Mouse (Mus musculus) liver, embryonic 12.5 days (tissue): ENCODE data around the gene Col11a2. TPM values are rescaled to one million over a fixed set of nuclear protein-coding genes. Genes with fewer than 3 reads are reported as not detected.

Source experiments
- ATAC-seq: fragments of 200-750 bp; cut with Nextera tagmentation; 2 replicates; pipeline ENCODE4 v1.8.0; 2017; ENCODE audit warnings: moderate number of reproducible peaks, mild to moderate bottlenecking, moderate library complexity
- H3K27ac ChIP-seq: fragments of 300-500 bp; sonication (generic); 2 replicates; pipeline ENCODE4 v1.5.1; 2016; ENCODE audit warnings: mild to moderate bottlenecking
- H3K27me3 ChIP-seq: fragments of 300-500 bp; sonication (generic); replicated peaks from 2 replicates; pipeline ENCODE4 v1.6.1; 2016; ENCODE audit warnings: mild to moderate bottlenecking, moderate library complexity
- H3K36me3 ChIP-seq: fragments of 300-500 bp; sonication (generic); 2 replicates; pipeline ENCODE4 v1.6.1; 2016; ENCODE audit warnings: mild to moderate bottlenecking, moderate library complexity
- H3K4me1 ChIP-seq: fragments of 300-500 bp; sonication (generic); 2 replicates; pipeline ENCODE4 v1.6.1; 2016
- H3K4me2 ChIP-seq: fragments of 300-500 bp; sonication (generic); 2 replicates; pipeline ENCODE4 v1.6.1; 2016; ENCODE audit warnings: mild to moderate bottlenecking, moderate library complexity
- H3K4me3 ChIP-seq: fragments of 300-500 bp; sonication (generic); 2 replicates; pipeline ENCODE4 v1.5.1; 2016; ENCODE audit warnings: mild to moderate bottlenecking, moderate library complexity
- H3K9ac ChIP-seq: fragments of 300-500 bp; sonication (generic); 2 replicates; pipeline ENCODE4 v1.6.1; 2016; ENCODE audit warnings: mild to moderate bottlenecking, moderate library complexity
- H3K9me3 ChIP-seq: fragments of 300-500 bp; sonication (generic); replicated peaks from 2 replicates; pipeline ENCODE4 v1.6.1; 2016; ENCODE audit warnings: mild to moderate bottlenecking, moderate library complexity
- WGBS: fragments of 180-500 bp; shearing (Covaris S2); methylation state at CpG from one replicate; pipeline ENCODE4 v1.1.7; 2016; ENCODE audit not compliant: insufficient replicate concordance; 5-methylcytosine and 5-hydroxymethylcytosine counted together
- polyA plus RNA-seq: library from polyadenylated mRNA; unstranded; fragments of >200 nt; fragmentation: Nextera tagmentation; extraction: Ambion mirVana; gene quantifications from 2 replicates; pipeline ENCODE4 v1.2.1, GENCODE M21; 2016

Gene Col11a2
- polyA plus RNA-seq, 1 experiment from 2014 or later, result 0.37 TPM

DNA sequence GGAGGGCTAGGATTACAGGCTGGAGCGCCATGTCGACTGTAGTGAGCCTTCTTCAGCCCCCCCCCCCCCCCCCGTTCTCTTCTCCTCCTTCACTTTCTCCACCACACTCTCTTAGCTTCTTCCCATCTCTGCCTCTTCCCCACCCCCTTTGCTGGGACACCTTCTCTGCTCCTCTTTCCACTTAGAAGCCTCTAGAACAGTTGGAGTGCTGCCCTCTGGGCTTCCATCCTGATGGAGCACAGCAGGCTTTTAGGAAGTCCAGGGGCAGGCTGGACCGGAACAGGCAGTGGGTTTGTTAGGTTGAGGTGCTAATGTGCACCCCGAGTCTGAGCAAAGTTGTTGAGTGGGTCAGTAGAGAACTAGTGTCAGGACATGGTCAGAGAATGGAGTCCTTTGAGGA lies 29.1 kb upstream of the Col11a2 start:
- Histone ChIP-seq H3K27me3 (peaks cover 27% of the 10 kb centered on the region), H3K27ac (no peak overlapping the region), H3K9ac (no peak overlapping the region), H3K9me3 (peaks cover 4% of the 10 kb centered on the region; the same call in 1 of the 2 replicates), H3K4me1 (no peaks in the 10 kb centered on the region), H3K4me2 (no peak overlapping the region), H3K36me3 (no peaks in the 10 kb centered on the region), H3K4me3 (no peak overlapping the region)
- WGBS, result 57% methylated on average over 5 of the region's 5 CpGs
- ATAC-seq, result no peak

- Histone ChIP-seq H3K9ac (no peak overlapping the region), H3K9me3 (peaks cover 9% of the 10 kb centered on the region), H3K27me3 (peaks cover 18% of the 10 kb centered on the region), H3K4me3 (no peak overlapping the region), H3K4me2 (no peak overlapping the region), H3K4me1 (no peaks in the 10 kb centered on the region), H3K27ac (no peak overlapping the region), H3K36me3 (no peaks in the 10 kb centered on the region)
- WGBS, result 88% methylated on average over 8 of the region's 8 CpGs
- no peak for ATAC-seq
These were observed 25.8 kb upstream of the Col11a2 start for GRCm38 (mm10) chr17:34013436-34013835.

DNA sequence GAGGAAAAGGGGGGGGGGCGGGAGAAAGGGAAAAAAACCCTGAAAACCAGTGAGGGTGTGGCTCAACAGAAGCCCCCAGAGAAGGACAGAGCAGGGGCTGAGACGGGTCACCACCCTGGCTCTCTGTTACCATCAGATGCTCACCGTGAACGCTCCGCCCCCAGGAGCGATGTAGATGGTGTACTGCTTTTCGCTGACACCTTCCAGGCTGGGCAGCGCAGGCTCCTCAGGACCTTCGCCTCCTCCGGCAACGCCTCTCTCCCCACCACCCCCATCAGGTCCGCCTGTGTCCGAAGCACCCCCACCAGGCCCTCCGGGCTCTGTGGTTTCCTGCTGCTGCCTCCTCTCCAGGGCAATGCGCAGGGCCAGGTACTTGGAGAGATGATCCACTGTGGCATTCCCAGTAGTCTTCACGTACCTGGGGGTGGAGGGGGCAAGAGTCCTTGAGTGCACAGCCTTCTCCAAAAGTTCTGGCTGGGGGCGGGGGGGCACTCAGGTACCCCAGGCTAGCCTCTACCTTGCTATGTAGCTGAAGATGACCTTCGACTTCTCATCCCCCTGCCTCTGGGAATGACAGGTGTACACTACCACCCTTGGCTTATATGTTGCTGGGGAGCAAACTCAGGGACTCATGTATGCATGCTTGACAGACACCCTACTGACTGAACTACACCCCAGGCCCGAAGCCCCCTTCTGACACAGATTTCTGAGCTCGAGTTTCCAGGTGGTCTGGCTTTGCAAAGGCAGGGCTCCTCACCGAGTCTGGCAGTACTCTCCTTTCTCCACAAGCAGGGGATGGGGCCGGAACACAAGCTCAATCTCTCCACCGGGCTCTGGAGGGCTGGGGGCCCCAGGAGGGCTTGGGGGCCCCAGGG lies 17.5 kb upstream of the Col11a2 start:
- no peak for ATAC-seq
- Histone ChIP-seq H3K4me3 (no peak overlapping the region), H3K4me2 (no peak overlapping the region), H3K36me3 (peaks cover 39% of the 10 kb centered on the region), H3K4me1 (peaks cover 31% of the 10 kb centered on the region), H3K9me3 (peaks cover 14% of the 10 kb centered on the region), H3K27me3 (no peaks in the 10 kb centered on the region), H3K9ac (no peak overlapping the region), H3K27ac (no peak overlapping the region)
- WGBS, result 88% methylated on average over 23 of the region's 23 CpGs

DNA sequence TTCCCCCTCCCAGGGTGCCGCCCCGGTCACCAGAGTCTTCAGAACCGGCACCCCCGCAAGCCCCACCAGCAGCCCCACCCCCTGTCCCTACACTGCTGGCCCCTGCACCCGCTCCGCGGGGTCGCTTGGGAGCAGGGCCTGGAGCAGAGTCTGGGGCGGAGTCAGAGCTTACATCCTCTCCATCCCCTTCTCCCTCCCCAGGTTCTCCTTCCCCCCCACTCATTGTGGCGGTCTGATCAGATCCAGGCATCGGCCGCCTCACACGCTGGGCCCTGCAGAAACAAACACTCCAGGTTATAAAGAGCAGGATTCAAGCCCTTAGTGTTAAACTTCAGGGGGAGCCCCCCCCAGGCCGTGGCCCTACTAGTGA lies 16.8 kb upstream of the Col11a2 start:
- 89% methylated on average over 14 of the region's 14 CpGs for WGBS
- ATAC-seq, result no peak
- no peak overlapping the region for H3K4me3 ChIP-seq

DNA sequence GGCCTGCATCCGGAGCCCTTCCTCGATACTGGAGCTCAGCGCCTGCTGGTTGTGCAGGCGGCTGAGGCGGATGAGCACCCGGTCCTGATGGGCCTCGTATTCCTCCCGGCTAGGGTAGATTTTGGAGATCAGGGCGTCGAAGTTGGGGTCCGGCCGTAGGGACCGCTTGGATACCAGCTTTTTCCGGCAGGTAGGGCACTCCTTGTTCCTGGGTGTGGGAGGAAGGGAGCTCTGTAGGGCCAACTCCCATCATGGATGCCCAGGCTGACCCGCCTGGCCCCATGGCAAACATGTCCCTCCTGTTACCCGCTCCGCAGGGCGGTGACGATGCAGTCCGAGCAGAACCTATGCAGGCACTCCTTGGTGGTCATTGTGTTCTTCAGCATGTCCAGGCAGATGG lies 16.2 kb upstream of the Col11a2 start:
- no peak overlapping the region for H3K4me2 ChIP-seq
- ATAC-seq, result no peak
- H3K27ac ChIP-seq, result no peak overlapping the region
- no peaks in the 10 kb centered on the region for H3K27me3 ChIP-seq
- peaks cover 14% of the 10 kb centered on the region for H3K9me3 ChIP-seq
- no peak overlapping the region for H3K4me3 ChIP-seq
- no peak overlapping the region for H3K9ac ChIP-seq
- peaks cover 40% of the 10 kb centered on the region for H3K4me1 ChIP-seq
- H3K36me3 ChIP-seq, result peaks cover 39% of the 10 kb centered on the region
- WGBS, result 90% methylated on average over 20 of the region's 20 CpGs

More for the DNA sequence above, 16.8 kb upstream of the Col11a2 start:
- Histone ChIP-seq H3K27ac (no peak overlapping the region), H3K4me2 (no peak overlapping the region), H3K9me3 (peaks cover 14% of the 10 kb centered on the region), H3K9ac (no peak overlapping the region), H3K4me1 (peaks cover 37% of the 10 kb centered on the region), H3K36me3 (peaks cover 39% of the 10 kb centered on the region), H3K27me3 (no peaks in the 10 kb centered on the region)

- Histone ChIP-seq H3K9me3 (peaks cover 14% of the 10 kb centered on the region), H3K4me1 (peaks cover 47% of the 10 kb centered on the region), H3K4me3 (peak overlapping the region; percentile 83), H3K4me2 (peak overlapping the region; percentile 99), H3K36me3 (peaks cover 45% of the 10 kb centered on the region), H3K27ac (peak overlapping the region; percentile 87; the same call in 1 of the 2 replicates), H3K27me3 (no peaks in the 10 kb centered on the region), H3K9ac (peak overlapping the region; percentile 86; the same call in 1 of the 2 replicates)
- ATAC-seq, result no peak
- 66% methylated on average over 9 of the region's 9 CpGs for WGBS
These were observed 15.6 kb upstream of the Col11a2 start for GRCm38 (mm10) chr17:34023678-34024077.

GRCm38 (mm10) chr17:34024317-34024821 lies 14.9 kb upstream of the Col11a2 start, which contains the start of gene Ring1:
Gene Ring1, minus strand, starts transcription at chr17:34024680.
- peak within 1 kb of the TSS; percentile 87 for H3K27ac ChIP-seq
- peak within 1 kb of the TSS; percentile 83 for H3K4me3 ChIP-seq
- H3K9ac ChIP-seq, result peak within 1 kb of the TSS; percentile 86
- peaks cover 51% of the 10 kb centered on the region for H3K36me3 ChIP-seq
- peaks cover 54% of the 10 kb centered on the region for H3K4me1 ChIP-seq
- peak; percentile 49 for ATAC-seq
- H3K9me3 ChIP-seq, result peaks cover 9% of the 10 kb centered on the region
- WGBS, result under 1% methylated on average over 53 of the region's 58 CpGs
- H3K4me2 ChIP-seq, result peak within 1 kb of the TSS; percentile 99
- H3K27me3 ChIP-seq, result no peaks in the 10 kb centered on the region

DNA sequence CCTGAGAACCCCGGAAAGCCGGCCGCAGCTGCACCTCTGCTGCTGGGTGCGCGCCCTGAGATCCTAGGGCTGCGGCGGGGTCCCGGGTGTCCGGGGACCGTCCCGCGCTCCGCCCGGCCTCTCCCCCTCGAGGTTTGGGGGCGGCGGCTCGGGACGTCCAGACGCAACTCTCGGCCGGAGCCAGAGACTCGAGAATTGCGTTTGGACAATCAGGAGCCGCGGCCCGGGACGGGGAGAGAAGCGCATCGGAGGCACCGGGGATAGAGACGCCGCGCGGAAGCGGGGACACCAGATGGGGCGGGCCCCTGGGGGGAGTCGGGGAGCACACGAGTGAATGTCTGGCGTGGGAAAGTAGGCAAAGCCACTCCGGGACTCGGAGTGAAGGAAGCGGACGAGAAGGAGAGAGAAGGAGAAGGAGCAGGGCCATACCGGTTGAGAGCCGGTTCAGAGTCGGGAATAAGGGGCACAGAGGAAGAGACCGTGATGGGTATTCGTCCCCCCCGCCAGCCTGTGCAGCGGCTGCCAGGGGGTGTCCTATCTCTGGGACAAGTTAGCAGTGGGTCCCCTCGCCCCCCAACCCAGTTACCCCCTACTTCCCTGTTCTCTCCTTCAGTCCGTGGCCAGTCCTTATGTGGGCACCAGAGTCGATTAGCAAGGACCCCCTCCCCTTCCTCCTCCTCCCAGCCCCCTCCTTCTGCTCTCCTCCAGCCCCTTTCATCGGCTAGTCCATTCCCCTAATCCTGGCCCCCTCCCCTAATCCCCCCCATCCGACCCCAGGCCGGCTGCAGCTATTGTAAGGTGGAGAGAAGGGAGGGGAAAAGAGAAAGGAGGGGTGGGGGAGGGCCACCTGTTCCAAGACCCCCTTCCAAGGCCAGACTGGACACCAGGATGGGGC lies 14.1 kb upstream of the Col11a2 start:
- peaks cover 52% of the 10 kb centered on the region for H3K36me3 ChIP-seq
- peak overlapping the region; percentile 86 for H3K9ac ChIP-seq
- peaks cover 2% of the 10 kb centered on the region for H3K9me3 ChIP-seq
- peaks cover 61% of the 10 kb centered on the region for H3K4me1 ChIP-seq
- peak overlapping the region; percentile 99 for H3K4me2 ChIP-seq
- 2% methylated on average over 57 of the region's 57 CpGs for WGBS
- no peaks in the 10 kb centered on the region for H3K27me3 ChIP-seq
- ATAC-seq, result no peak; the same call in 1 of the 2 replicates
- H3K4me3 ChIP-seq, result peak overlapping the region; percentile 83
- H3K27ac ChIP-seq, result peak overlapping the region; percentile 87

DNA sequence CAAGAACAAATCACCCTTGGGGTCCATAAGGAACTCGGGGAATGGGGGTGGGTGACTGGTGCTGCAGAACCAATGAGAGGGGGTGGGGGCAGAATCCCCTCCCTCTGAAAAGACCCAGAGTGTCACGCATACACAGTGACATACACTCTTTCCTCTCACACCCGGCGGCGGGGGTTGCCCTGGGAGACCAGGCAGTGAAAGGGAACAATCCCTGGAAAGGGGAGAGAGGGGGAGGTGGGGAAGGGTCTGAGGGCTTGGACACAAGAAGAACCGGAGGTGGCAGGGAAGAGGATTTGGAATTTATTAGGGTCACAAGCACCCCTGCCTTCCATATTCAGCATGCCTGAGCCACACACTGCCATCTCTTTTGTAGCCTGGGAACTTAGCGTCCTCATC lies 13.5 kb upstream of the Col11a2 start:
- Histone ChIP-seq H3K27ac (no peak overlapping the region), H3K36me3 (peaks cover 50% of the 10 kb centered on the region), H3K4me1 (peaks cover 68% of the 10 kb centered on the region), H3K4me2 (peak overlapping the region; percentile 99), H3K9ac (peak overlapping the region; percentile 86), H3K4me3 (no peak overlapping the region), H3K9me3 (no peaks in the 10 kb centered on the region; the same call in 1 of the 2 replicates), H3K27me3 (no peaks in the 10 kb centered on the region)
- WGBS, result 46% methylated on average over 7 of the region's 7 CpGs
- ATAC-seq, result no peak

GRCm38 (mm10) chr17:34026221-34026620 lies 13.0 kb upstream of the Col11a2 start:
- WGBS, result 47% methylated on average over 2 of the region's 2 CpGs
- ATAC-seq, result no peak
- Histone ChIP-seq H3K9ac (no peak overlapping the region; the same call in 1 of the 2 replicates), H3K4me3 (no peak overlapping the region), H3K27me3 (no peaks in the 10 kb centered on the region), H3K4me2 (peak overlapping the region; percentile 99), H3K36me3 (peaks cover 45% of the 10 kb centered on the region), H3K4me1 (peaks cover 71% of the 10 kb centered on the region), H3K9me3 (no peaks in the 10 kb centered on the region), H3K27ac (no peak overlapping the region)

DNA sequence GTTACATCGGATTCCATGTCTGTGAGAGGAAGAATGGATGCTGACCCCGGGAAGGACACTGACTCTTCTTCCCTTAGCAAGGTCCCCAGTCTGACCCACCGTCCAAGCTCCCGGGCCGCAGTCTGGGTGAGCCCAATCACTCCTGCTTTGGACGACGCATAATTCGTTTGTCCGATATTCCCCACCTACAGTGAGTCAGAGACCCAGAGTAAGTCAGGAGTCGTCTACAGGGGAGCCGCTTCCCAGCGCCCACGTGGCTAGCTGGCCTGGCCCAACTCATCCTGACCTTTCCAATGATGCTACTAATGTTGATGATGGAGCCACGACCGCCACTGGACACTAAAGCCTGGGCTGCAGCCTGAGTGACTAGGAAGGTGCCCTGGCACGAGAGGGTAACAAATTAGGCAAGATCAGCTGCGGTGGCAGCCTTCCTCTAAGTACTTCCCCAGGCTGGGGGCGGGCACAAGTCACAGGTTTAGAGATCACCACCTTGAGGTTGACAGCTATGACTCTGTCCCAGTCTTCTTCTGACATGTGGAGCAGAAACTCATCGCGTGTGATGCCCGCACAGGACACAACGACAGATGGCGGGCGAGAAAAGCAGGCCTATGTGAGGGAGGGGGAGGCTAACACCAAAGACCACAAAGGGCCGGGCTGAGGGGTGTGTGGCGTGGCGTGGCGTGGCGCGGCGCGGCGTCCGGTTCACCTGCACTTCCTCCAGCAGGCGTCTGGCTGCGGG lies 12.2 kb upstream of the Col11a2 start:
- no peak for ATAC-seq
- 14% methylated on average over 36 of the region's 36 CpGs for WGBS
- H3K36me3 ChIP-seq, result peaks cover 37% of the 10 kb centered on the region
- H3K4me1 ChIP-seq, result peaks cover 71% of the 10 kb centered on the region
- H3K27me3 ChIP-seq, result no peaks in the 10 kb centered on the region
- no peaks in the 10 kb centered on the region for H3K9me3 ChIP-seq
- peak overlapping the region; percentile 86 for H3K27ac ChIP-seq
- H3K4me2 ChIP-seq, result peak overlapping the region; percentile 99
- peak overlapping the region; percentile 73 for H3K4me3 ChIP-seq
- H3K9ac ChIP-seq, result peak overlapping the region; percentile 85
